Mouse (Mus musculus) neural tube, embryonic 15.5 days (tissue): ENCODE measurements around the gene Lrrc8d. TPM values are rescaled to one million over a fixed set of nuclear protein-coding genes. Genes with fewer than 3 reads are reported as not detected.
A peak's percentile ranks its signal among the peaks of the same experiment; 100 is the strongest.
"Not testable (repeated sequence)": the region's sequence is repeated elsewhere in the genome, so short reads cannot be mapped to it uniquely, and the experiment has no call there.

Source experiments
- ATAC-seq: fragments of 200-750 bp; cut with Nextera tagmentation; 2 replicates; pipeline ENCODE4 v1.8.0; 2017; ENCODE audit warnings: mild to moderate bottlenecking, moderate TSS enrichment, moderate library complexity; ENCODE audit not compliant: low FRiP score
- H3K27ac ChIP-seq: fragments of 300-500 bp; sonication (generic); replicated peaks from 2 replicates; pipeline ENCODE4 v1.5.1; 2015; ENCODE audit warnings: mild to moderate bottlenecking, inconsistent platforms
- H3K27me3 ChIP-seq: fragments of 300-500 bp; sonication (generic); replicated peaks from 2 replicates; pipeline ENCODE4 v1.6.1; 2015; ENCODE audit warnings: inconsistent platforms
- H3K36me3 ChIP-seq: fragments of 300-500 bp; sonication (generic); 2 replicates; pipeline ENCODE4 v1.6.1; 2015; ENCODE audit warnings: inconsistent platforms
- H3K4me1 ChIP-seq: fragments of 300-500 bp; sonication (generic); 2 replicates; pipeline ENCODE4 v1.6.1; 2015; ENCODE audit warnings: inconsistent platforms
- H3K4me2 ChIP-seq: fragments of 300-500 bp; sonication (generic); 2 replicates; pipeline ENCODE4 v1.6.1; 2015; ENCODE audit warnings: inconsistent platforms, mild to moderate bottlenecking, moderate library complexity
- H3K4me3 ChIP-seq: fragments of 300-500 bp; sonication (generic); replicated peaks from 2 replicates; pipeline ENCODE4 v1.5.1; 2015; ENCODE audit warnings: mild to moderate bottlenecking, inconsistent platforms
- H3K9ac ChIP-seq: fragments of 300-500 bp; sonication (generic); replicated peaks from 2 replicates; pipeline ENCODE4 v1.6.1; 2015; ENCODE audit warnings: mild to moderate bottlenecking, inconsistent platforms
- H3K9me3 ChIP-seq: fragments of 300-500 bp; sonication (generic); replicated peaks from 2 replicates; pipeline ENCODE4 v1.6.1; 2016; ENCODE audit warnings: inconsistent platforms
- WGBS: fragments of 180-500 bp; shearing (Covaris S2); methylation state at CpG from one replicate; pipeline ENCODE4 v1.1.7; 2015; ENCODE audit warnings: mixed read lengths; 5-methylcytosine and 5-hydroxymethylcytosine counted together
- polyA plus RNA-seq: library from polyadenylated mRNA; unstranded; fragments of >200 nt; fragmentation: Nextera tagmentation; extraction: Ambion mirVana; gene quantifications from 2 replicates; pipeline ENCODE4 v1.2.1, GENCODE M21; 2015

The Lrrc8d gene
- polyA plus RNA-seq, 1 experiment from 2014 or later: 29.4 TPM

DNA sequence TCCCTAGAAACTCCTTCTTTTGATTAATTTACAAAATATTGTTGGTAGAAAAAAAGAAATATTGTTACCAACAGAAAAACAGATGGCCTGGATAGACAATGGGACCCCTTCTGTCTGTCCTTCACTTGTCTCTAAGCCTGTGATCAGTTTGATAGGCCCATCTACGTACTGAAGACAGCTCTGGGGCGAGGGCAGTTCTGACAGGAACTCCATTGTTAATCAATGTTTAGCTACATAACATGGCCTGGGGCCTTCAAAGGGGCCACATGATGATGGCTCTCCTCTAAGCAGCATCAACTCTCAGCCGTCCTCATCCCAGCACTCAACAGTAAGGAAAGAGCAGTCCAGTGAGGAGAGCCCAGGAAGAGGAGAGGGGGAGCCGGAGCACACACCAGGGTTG lies 27.4 kb upstream of the Lrrc8d start:
- Histone ChIP-seq H3K27me3 (no peaks in the 10 kb centered on the region), H3K4me3 (no peak overlapping the region), H3K9ac (no peak overlapping the region), H3K9me3 (no peaks in the 10 kb centered on the region), H3K4me1 (no peaks in the 10 kb centered on the region), H3K27ac (no peak overlapping the region), H3K4me2 (no peak overlapping the region), H3K36me3 (no peaks in the 10 kb centered on the region)
- 73% methylated on average over 4 of the region's 4 CpGs for WGBS
- no peak for ATAC-seq

DNA sequence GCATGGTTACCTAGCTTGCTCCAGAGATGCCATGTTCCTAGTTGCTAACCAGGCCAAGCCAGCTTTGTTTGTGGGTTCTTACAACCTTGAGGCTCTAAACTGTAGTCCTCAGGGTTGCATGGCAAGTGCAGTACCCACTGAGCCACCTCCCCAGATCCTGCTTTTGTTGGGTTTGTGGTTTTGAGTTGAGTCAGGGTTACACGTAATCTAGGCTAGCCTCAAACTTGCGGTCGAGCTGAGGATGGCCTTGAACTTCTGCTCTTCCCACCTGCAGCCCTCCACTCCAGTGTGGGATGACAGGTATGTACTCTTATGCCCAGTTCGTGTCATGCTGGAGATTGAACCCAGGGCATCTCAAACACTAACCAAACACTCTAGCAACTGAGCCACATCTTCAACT lies 24.3 kb upstream of the Lrrc8d start:
- WGBS: 94% methylated on average over 4 of the region's 4 CpGs
- H3K4me2 ChIP-seq: no peak overlapping the region
- H3K9ac ChIP-seq: no peak overlapping the region
- no peaks in the 10 kb centered on the region for H3K36me3 ChIP-seq
- H3K4me3 ChIP-seq: no peak overlapping the region
- ATAC-seq: no peak
- H3K27ac ChIP-seq: no peak overlapping the region
- H3K27me3 ChIP-seq: no peaks in the 10 kb centered on the region
- peaks cover 6% of the 10 kb centered on the region for H3K4me1 ChIP-seq
- no peaks in the 10 kb centered on the region for H3K9me3 ChIP-seq

DNA sequence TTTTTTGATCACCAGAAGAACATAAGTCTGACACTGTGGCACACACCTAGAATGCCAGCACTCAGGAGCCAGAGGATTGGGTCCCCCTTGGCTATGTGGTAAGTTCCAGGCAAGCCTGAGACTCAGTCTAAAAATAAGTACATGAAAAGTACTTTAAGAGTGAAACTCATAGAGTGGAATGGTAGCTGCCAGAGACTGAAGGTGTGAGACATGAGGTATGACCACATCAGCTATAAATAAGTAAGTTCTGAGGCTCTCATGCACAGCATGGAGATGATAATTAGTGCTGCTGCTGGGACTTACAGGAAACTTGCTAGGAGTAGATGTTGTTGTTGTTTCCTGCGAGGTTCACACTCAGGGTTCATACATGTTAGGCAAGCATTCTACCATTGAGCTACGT lies 22.7 kb upstream of the Lrrc8d start:
- Histone ChIP-seq H3K4me1 (peaks cover 6% of the 10 kb centered on the region), H3K36me3 (no peaks in the 10 kb centered on the region)
- no peak for ATAC-seq

DNA sequence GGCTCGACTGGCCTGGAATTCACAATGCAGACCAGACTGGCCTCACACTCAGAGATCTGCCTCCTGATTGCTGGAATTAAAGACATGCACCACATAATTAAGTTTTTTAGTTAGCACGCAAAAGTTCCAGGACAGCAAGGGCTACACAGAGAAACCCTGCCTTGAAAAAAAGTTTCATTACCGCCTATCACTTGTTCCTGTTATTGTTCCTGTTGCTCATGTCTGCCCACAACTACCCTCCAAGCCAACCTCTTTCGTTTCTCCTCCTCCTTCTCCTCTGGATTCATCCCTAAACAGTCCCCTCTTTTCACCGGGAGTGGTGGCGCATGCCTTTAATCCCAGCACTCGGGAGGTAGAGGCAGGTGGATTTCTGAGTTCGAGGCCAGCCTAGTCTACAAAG lies 21.5 kb upstream of the Lrrc8d start:
- Histone ChIP-seq H3K9me3 (no peaks in the 10 kb centered on the region), H3K27ac (no peak overlapping the region), H3K4me3 (no peak overlapping the region), H3K4me2 (no peak overlapping the region), H3K27me3 (no peaks in the 10 kb centered on the region), H3K4me1 (peaks cover 6% of the 10 kb centered on the region), H3K36me3 (no peaks in the 10 kb centered on the region), H3K9ac (no peak overlapping the region)
- no peak for ATAC-seq
- 88% methylated on average over 8 of the region's 8 CpGs for WGBS

More for the DNA sequence above, 22.7 kb upstream of the Lrrc8d start:
- no peak overlapping the region for H3K9ac ChIP-seq
- no peak overlapping the region for H3K4me3 ChIP-seq
- no peaks in the 10 kb centered on the region for H3K27me3 ChIP-seq
- H3K4me2 ChIP-seq: no peak overlapping the region
- 87% methylated on average over 2 of the region's 2 CpGs for WGBS
- H3K27ac ChIP-seq: no peak overlapping the region
- H3K9me3 ChIP-seq: no peaks in the 10 kb centered on the region

DNA sequence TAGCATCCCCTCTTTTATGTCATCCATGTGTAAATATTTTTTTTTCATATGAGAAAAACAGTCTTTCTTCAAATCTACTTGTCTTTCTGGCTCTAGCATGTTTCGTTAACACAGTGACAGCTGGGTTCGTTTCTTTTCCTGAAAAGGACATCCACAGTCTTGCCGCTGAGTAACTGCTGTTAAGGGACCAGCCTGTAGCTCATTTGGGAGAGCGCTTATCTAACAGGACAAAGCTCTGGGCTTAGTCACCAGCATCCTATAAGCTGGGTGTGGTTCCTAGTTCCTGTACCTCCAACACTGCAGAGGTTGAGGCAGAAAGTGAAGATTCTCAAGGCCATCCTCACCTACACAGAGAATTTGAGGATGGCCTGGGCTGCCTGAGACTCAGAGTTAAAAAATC lies 20.5 kb upstream of the Lrrc8d start:
- ATAC-seq: no peak
- Histone ChIP-seq H3K4me3 (no peak overlapping the region), H3K4me1 (peaks cover 6% of the 10 kb centered on the region), H3K27ac (no peak overlapping the region), H3K9me3 (no peaks in the 10 kb centered on the region), H3K27me3 (no peaks in the 10 kb centered on the region), H3K9ac (no peak overlapping the region), H3K4me2 (no peak overlapping the region), H3K36me3 (no peaks in the 10 kb centered on the region)
- 64% methylated on average over 4 of the region's 4 CpGs for WGBS

DNA sequence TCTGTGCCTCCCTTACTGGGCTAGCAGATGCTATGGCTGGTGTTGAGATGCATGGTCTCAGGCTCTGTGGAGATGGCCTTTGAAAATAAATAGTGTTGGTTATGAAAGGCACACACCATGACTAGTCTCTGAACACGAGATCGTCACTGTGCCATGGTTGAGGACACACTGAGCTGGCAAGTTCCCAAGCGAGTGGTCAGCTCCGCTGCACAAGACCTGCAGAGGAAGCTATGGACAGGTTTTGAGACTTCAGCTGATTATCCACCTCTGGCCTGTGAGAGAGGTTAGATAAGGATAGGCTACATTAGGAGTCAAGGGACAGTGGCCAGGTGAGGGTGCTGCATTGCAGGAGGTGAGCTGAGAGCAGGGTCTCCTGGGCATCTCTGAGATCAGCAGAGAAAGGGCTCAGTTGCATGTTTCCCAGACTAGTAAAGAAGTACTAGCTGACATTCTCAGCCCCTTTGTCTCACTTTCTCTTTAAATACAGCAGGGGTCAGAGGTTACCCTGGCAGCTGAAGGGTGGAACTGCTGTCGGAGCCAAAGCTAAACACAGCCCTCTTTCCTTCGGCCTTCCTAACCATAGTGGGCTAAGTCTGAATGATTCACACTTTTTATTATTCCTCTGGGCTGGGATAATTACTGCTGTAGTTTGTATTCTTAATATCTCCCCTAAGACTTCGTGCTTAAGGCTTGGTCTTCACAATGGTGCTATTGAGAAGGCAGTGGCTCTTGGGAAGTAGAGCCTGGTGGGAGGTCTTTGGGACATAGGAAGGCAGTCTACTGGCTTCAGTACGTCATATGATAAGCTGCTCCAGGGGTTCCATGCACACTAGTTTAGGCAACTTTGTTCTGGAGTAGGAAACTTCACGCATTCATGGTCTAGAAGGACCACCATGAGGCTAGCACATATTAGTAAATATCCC lies 19.6 kb upstream of the Lrrc8d start:
- H3K27ac ChIP-seq: no peak overlapping the region
- no peaks in the 10 kb centered on the region for H3K36me3 ChIP-seq
- H3K4me1 ChIP-seq: peaks cover 9% of the 10 kb centered on the region
- H3K4me2 ChIP-seq: no peak overlapping the region
- H3K9ac ChIP-seq: no peak overlapping the region
- WGBS: 51% methylated on average over 9 of the region's 9 CpGs
- no peak for ATAC-seq
- H3K27me3 ChIP-seq: no peaks in the 10 kb centered on the region
- H3K9me3 ChIP-seq: no peaks in the 10 kb centered on the region
- H3K4me3 ChIP-seq: no peak overlapping the region

DNA sequence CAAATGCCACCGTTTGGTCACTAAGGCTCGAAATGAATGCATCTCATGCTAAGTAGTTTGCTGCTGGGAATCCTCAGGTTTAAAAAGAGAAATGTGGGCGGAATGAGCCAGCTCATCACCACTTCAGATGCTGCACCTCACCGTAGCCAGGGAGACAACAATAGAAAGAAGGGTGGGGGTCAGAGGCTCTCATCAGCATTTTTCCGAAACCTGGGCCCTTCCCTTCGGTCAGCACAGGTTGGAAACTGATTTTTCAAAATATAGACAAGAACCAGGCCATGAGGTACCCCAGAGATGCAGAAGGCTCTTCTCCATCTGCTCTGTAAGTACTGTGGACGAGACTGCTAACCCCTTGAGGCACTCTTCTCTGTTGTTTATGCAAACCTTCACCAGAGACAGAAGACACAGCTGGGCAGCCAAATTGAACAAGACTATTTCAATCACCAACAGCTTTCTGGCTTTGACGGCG lies 17.6 kb upstream of the Lrrc8d start:
- Histone ChIP-seq H3K4me3 (no peak overlapping the region), H3K27ac (no peak overlapping the region), H3K9me3 (no peaks in the 10 kb centered on the region), H3K4me2 (no peak overlapping the region), H3K4me1 (peaks cover 9% of the 10 kb centered on the region), H3K27me3 (no peaks in the 10 kb centered on the region), H3K9ac (no peak overlapping the region), H3K36me3 (no peaks in the 10 kb centered on the region)
- 52% methylated on average over 9 of the region's 9 CpGs for WGBS
- no peak for ATAC-seq

DNA sequence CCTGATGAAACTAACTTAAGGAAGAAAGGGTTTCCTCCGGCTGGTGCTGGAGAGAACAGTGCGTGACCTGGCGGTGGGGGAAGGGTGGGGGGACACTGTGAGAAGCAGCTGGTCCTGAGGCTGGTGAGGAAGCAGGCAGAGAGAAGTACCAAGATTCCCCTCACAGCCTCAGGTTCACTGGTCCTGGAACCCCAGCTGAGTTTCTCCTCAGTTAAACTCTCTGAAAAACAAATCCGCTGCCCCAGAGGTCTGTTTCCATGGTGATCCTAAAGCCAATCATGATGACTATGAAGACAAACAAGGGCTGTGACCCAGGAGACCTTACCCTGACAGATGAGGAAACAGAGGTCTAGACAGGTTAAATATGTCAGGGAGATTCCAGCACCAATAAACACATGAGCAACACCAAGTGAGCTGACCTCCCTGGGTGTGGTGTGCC lies 15.8 kb upstream of the Lrrc8d start:
- no peak for ATAC-seq
- no peak overlapping the region for H3K4me2 ChIP-seq
- 33% methylated on average over 4 of the region's 4 CpGs for WGBS

DNA sequence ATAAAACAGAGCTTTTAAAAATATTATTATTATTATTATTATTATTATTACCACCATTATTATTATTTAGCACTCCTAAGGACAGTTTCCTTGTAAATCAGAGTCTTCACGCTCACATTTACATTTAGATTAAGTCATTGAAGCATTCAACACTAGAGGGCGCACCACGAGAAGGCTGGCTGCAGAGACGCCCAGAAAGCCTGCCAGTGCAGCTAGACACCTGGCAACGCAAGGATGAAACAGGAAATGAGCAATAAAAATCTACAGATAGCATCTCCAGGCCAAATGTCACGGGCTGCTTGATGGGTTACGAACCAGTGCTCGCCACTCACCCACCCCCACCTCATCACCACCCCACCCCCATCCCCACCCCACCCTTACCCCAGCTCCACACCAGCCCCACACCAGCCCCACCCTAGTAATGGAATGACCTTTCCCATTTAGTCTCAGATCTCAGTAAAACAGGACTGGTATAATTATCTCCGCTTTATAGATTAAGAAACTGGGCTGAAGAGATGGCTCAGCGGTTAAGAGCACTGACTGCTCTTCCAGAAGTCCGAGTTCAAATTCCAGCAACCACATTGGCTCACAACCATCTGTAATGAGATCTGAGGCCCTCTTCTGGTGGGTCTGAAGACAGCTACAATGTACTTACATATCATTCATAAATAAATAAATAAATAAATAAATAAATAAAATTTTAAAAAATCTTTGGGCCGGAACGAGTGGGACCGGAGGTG lies 14.7 kb upstream of the Lrrc8d start:
- H3K4me2 ChIP-seq: peak overlapping the region; percentile 39
- no peaks in the 10 kb centered on the region for H3K27me3 ChIP-seq
- no peaks in the 10 kb centered on the region for H3K36me3 ChIP-seq
- no peaks in the 10 kb centered on the region for H3K9me3 ChIP-seq
- H3K4me3 ChIP-seq: no peak overlapping the region
- H3K4me1 ChIP-seq: peaks cover 7% of the 10 kb centered on the region
- ATAC-seq: peak; percentile 75
- no peak overlapping the region for H3K27ac ChIP-seq
- 31% methylated on average over 14 of the region's 14 CpGs for WGBS
- H3K9ac ChIP-seq: no peak overlapping the region

More for the DNA sequence above, 15.8 kb upstream of the Lrrc8d start:
- Histone ChIP-seq H3K4me1 (peaks cover 9% of the 10 kb centered on the region), H3K27ac (no peak overlapping the region), H3K27me3 (no peaks in the 10 kb centered on the region), H3K4me3 (no peak overlapping the region), H3K9me3 (no peaks in the 10 kb centered on the region), H3K9ac (no peak overlapping the region), H3K36me3 (no peaks in the 10 kb centered on the region)

DNA sequence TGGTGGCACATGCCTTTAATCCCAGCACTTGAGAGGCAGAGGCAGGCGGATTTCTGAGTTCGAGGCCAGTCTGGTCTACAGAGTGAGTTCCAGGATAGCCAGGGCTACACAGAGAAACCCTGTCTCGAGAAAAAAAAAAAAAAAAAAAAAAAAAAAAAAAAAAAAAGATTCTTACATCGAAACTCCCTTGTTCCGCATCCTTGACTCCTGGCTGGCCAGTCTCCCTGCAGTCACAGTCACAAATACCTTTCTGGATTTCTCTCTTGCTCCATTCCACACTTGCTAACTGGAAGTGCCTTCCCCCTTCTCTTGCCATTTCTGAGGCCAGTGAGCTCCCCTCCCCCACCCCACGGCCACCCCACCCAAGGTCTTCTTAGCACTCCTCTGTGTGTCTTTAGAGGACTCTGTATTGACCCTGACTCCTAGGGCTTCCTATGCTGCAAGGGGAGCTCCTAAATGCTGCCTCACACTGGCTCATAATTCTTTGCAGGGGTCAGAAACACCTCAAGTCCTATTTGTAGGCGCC lies 13.9 kb upstream of the Lrrc8d start:
- WGBS: 72% methylated on average over 7 of the region's 7 CpGs
- not testable (repeated sequence) for H3K9ac ChIP-seq, H3K9me3 ChIP-seq, H3K4me1 ChIP-seq, H3K4me3 ChIP-seq, H3K36me3 ChIP-seq, ATAC-seq, H3K4me2 ChIP-seq, H3K27ac ChIP-seq, H3K27me3 ChIP-seq

DNA sequence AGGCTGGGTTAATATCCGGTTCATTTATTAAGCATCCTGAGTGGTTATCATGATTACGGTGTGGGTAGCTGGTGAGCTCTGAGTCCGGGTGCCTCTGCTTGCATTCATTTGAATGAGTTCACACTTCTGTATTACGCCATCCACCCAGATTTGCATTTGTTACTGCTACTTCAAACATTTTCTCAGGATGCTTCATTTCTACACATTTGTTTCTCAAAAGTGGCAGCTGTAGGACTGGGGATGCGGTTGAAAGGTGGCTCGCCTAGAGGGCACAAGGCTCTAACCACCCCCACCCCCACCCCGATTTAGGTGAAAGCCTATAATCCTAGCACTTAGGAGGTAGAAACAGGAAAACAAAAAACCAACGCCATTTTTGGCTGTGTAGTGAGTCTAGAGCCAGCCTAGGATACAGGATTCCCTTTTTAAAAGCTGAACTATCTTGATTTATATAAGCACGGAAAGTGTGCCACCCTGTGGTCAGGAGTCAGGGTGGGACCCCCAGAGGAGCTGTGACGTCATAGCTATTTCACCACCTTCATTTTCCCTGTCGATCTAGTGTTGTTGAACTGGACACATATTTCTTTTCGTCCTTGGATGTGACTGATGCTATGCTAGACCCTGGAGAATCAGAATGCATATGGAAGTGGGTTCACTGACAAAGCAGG lies 13.3 kb upstream of the Lrrc8d start:
- Histone ChIP-seq H3K4me1 (0 out of 2 replicates have a peak, but pooled peaks cover 2% of the 10 kb centered on the region), H3K9ac (no peak overlapping the region), H3K36me3 (no peaks in the 10 kb centered on the region), H3K27ac (no peak overlapping the region), H3K4me2 (no peak overlapping the region), H3K27me3 (no peaks in the 10 kb centered on the region), H3K9me3 (no peaks in the 10 kb centered on the region), H3K4me3 (no peak overlapping the region)
- WGBS: 70% methylated on average over 12 of the region's 12 CpGs
- ATAC-seq: no peak
